Mouse (Mus musculus): Measurements from ENCODE around the gene St6galnac3. TPM values are rescaled to one million over a fixed set of nuclear protein-coding genes. Genes with fewer than 3 reads are reported as not detected.

Gene St6galnac3
- polyA plus RNA-seq, 1 experiment from 2014 or later = 55.0 TPM

DNA sequence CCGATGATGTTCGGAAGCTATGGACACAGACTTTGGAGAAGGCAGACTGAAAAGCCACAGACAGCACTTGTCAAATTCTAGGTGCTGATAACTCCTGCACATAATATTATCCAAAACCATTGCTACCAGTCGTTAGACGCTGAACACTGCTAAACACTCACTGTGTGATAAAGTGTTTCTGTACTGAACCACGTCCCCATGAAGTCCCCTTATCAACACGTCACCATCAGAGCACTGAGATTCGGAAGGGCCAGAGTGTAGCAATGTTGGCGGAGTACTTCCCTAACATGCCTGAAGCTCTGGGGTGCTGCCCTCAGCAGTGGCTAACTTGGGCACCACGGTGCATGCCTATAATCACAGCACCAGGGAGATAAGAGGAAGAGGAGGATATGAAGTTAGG lies 43.3 kb downstream of the St6galnac3 start:
- H3K4me3 ChIP-seq (ENCODE audit: low read depth, low read length) = no peak overlapping the region
- H3K4me1 ChIP-seq (ENCODE audit: control insufficient read depth, insufficient read depth, low read length) = no peaks in the 10 kb centered on the region
- ATAC-seq (replicated peaks; ENCODE audit: insufficient number of reproducible peaks, low FRiP score, low TSS enrichment, low read depth) (no peak), DNase-seq (ENCODE audit: low spot score) (no peak)
- no peaks in the 10 kb centered on the region for H3K9me3 ChIP-seq (replicated peaks; ENCODE audit: control insufficient read depth, low read length)
- no peaks in the 10 kb centered on the region for H3K27me3 ChIP-seq (ENCODE audit: control insufficient read depth, insufficient read depth, low read length)
- 92% methylated on average over 9 of the region's 9 CpGs for WGBS
- H3K9ac ChIP-seq (replicated peaks; ENCODE audit: low read length) = no peak overlapping the region
- H3K27ac ChIP-seq (replicated peaks; ENCODE audit: low read depth, low read length) = no peak overlapping the region
- H3K36me3 ChIP-seq (replicated peaks; ENCODE audit: control insufficient read depth, insufficient read depth, low read depth, low read length) = no peaks in the 10 kb centered on the region
- H3K4me2 ChIP-seq (ENCODE audit: low read depth, low read length) = no peak overlapping the region

DNA sequence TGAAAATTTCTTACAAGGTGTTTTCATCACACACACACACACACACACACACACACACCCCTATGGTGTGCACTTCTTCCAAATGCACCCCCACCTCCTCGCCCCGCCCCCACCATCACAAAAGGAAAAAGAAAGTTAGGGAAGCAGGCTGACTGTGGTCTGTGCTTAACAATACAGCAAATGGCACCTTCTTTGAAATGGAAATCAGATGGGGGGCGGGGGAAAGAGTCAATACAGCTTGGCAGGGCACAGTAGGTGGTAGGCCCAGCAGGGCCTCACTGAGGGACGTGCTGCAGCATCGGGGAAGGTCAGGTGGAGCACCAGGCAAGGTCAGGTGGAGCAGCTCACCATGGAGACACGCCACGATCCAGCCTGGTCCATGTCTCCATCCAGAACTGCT lies 49.1 kb downstream of the St6galnac3 start:
- Histone ChIP-seq H3K27ac (replicated peaks; ENCODE audit: low read depth, low read length) (no peak overlapping the region), H3K4me2 (ENCODE audit: low read depth, low read length) (no peak overlapping the region), H3K9ac (replicated peaks; ENCODE audit: low read length) (no peak overlapping the region), H3K36me3 (replicated peaks; ENCODE audit: control insufficient read depth, insufficient read depth, low read depth, low read length) (no peaks in the 10 kb centered on the region), H3K4me3 (ENCODE audit: low read depth, low read length) (no peak overlapping the region), H3K9me3 (replicated peaks; ENCODE audit: control insufficient read depth, low read length) (no peaks in the 10 kb centered on the region), H3K4me1 (ENCODE audit: control insufficient read depth, insufficient read depth, low read length) (no peaks in the 10 kb centered on the region), H3K27me3 (ENCODE audit: control insufficient read depth, insufficient read depth, low read length) (no peaks in the 10 kb centered on the region)
- ATAC-seq (replicated peaks; ENCODE audit: insufficient number of reproducible peaks, low FRiP score, low TSS enrichment, low read depth) (peak; percentile 58; the same call in 1 of the 2 replicates), DNase-seq (ENCODE audit: low spot score) (no peak)
- WGBS = 22% methylated on average over 7 of the region's 7 CpGs

DNA sequence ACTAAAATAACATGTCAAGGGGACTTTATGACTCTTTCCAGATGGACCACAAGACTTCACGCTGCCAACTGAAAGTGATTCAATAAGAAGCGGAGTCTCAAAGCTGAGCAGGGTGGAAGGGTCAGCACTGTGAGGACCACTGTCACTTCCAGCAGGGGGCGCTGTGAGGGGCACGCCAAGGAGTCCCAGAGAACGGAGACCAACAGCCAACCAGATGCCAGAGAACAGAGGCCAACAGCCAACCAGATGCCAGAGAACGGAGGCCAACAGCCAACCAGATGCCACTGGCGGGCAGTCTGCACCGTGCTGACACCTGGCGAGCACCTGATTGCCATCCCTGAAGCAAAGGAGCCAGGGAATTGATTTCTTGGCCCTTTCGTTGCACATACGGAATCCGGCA lies 49.9 kb downstream of the St6galnac3 start:
- WGBS = 39% methylated on average over 12 of the region's 12 CpGs
- Histone ChIP-seq H3K27ac (replicated peaks; ENCODE audit: low read depth, low read length) (no peak overlapping the region), H3K4me3 (ENCODE audit: low read depth, low read length) (no peak overlapping the region), H3K9ac (replicated peaks; ENCODE audit: low read length) (no peak overlapping the region), H3K4me1 (ENCODE audit: control insufficient read depth, insufficient read depth, low read length) (no peaks in the 10 kb centered on the region), H3K36me3 (replicated peaks; ENCODE audit: control insufficient read depth, insufficient read depth, low read depth, low read length) (no peaks in the 10 kb centered on the region), H3K9me3 (replicated peaks; ENCODE audit: control insufficient read depth, low read length) (no peaks in the 10 kb centered on the region), H3K4me2 (ENCODE audit: low read depth, low read length) (no peak overlapping the region), H3K27me3 (ENCODE audit: control insufficient read depth, insufficient read depth, low read length) (no peaks in the 10 kb centered on the region)
- DNase-seq (ENCODE audit: low spot score) = peak; percentile 63
- peak; percentile 62 for ATAC-seq (replicated peaks; ENCODE audit: insufficient number of reproducible peaks, low FRiP score, low TSS enrichment, low read depth)

DNA sequence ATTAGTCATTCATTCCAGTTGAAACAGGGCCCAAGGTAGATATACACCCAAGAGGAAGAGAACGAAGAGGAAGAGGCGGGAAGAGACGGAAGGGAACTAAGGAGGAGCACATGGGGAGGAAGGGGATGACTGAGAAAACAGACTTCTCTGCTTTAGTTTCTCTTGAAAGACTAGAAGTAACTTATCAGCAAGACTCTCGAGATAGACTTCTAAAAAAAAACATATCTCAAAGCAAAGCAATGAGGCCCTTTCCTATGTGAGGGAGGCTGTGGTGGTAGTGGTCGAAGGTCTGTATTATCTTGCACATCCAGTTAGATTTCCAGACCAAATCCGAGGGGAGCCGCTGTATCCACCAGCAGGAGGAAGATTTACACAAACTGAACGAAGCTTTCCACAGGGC lies 50.6 kb downstream of the St6galnac3 start:
- 82% methylated on average over 8 of the region's 8 CpGs for WGBS
- Histone ChIP-seq H3K9ac (replicated peaks; ENCODE audit: low read length) (no peak overlapping the region), H3K4me3 (ENCODE audit: low read depth, low read length) (no peak overlapping the region), H3K4me1 (ENCODE audit: control insufficient read depth, insufficient read depth, low read length) (no peaks in the 10 kb centered on the region), H3K4me2 (ENCODE audit: low read depth, low read length) (no peak overlapping the region), H3K27ac (replicated peaks; ENCODE audit: low read depth, low read length) (no peak overlapping the region), H3K36me3 (replicated peaks; ENCODE audit: control insufficient read depth, insufficient read depth, low read depth, low read length) (no peaks in the 10 kb centered on the region), H3K9me3 (replicated peaks; ENCODE audit: control insufficient read depth, low read length) (no peaks in the 10 kb centered on the region), H3K27me3 (ENCODE audit: control insufficient read depth, insufficient read depth, low read length) (no peaks in the 10 kb centered on the region)
- ATAC-seq (replicated peaks; ENCODE audit: insufficient number of reproducible peaks, low FRiP score, low TSS enrichment, low read depth) (no peak), DNase-seq (ENCODE audit: low spot score) (no peak)

DNA sequence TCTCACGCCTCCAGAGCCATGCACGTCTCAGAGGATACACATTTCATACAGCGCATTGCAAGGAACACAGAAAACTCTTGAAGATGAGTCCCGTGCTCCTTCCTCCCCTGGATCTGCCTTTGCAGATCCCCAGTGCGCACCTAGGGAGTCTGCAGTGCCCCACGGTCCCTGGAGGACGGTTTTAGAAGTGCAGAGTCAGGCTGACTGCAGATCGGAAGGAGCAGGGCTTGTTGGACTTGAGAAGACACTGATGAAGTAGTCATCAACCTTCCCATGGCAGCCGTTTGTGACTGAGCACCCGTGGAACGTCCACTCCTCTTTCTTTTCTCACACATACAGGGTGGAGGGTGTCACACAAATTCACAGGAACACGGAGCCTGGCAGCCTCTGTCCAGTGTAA lies 51.5 kb downstream of the St6galnac3 start:
- Histone ChIP-seq H3K9ac (replicated peaks; ENCODE audit: low read length) (no peak overlapping the region), H3K4me2 (ENCODE audit: low read depth, low read length) (no peak overlapping the region), H3K27ac (replicated peaks; ENCODE audit: low read depth, low read length) (no peak overlapping the region), H3K4me1 (ENCODE audit: control insufficient read depth, insufficient read depth, low read length) (no peaks in the 10 kb centered on the region), H3K27me3 (ENCODE audit: control insufficient read depth, insufficient read depth, low read length) (no peaks in the 10 kb centered on the region), H3K36me3 (replicated peaks; ENCODE audit: control insufficient read depth, insufficient read depth, low read depth, low read length) (no peaks in the 10 kb centered on the region), H3K9me3 (replicated peaks; ENCODE audit: control insufficient read depth, low read length) (no peaks in the 10 kb centered on the region), H3K4me3 (ENCODE audit: low read depth, low read length) (no peak overlapping the region)
- 84% methylated on average over 12 of the region's 12 CpGs for WGBS
- ATAC-seq (replicated peaks; ENCODE audit: insufficient number of reproducible peaks, low FRiP score, low TSS enrichment, low read depth) = no peak
- no peak for DNase-seq (ENCODE audit: low spot score)

DNA sequence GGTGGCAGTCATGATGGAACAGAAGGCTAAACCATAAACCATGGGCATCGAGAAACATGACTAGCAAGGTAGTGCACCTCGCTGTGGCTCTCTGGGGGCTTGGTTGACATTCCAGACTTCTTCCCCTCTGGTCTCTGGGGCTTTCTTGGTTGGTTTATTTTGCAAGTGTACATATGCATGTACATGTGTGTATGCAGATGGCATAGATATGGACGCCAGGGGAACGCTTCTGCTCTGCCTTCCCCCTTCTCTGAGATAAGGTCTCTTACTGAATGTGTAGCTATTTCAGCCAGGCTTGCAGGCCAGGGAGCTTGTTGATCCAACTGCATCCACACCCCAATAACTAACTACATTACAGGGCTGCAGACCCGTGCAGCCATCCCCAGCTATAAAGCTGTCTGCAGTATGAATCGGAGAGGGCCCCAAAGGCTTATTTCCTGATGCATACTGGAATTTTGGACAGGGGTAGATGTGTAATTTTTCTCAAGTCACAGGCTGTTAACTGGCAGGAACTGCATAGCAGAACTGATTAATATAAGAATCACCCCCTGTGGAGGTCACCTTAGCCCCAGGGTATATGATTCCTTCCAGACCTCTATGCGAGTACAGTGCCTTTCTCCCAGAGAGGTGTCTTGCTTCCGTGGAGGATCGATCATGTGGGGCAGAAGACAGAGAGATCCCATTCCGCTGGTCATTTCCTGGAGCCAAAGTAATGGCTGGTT lies 53.9 kb downstream of the St6galnac3 start:
- DNase-seq (ENCODE audit: low spot score) = no peak
- no peaks in the 10 kb centered on the region for H3K27me3 ChIP-seq (ENCODE audit: control insufficient read depth, insufficient read depth, low read length)
- 82% methylated on average over 10 of the region's 10 CpGs for WGBS
- no peak for ATAC-seq (replicated peaks; ENCODE audit: insufficient number of reproducible peaks, low FRiP score, low TSS enrichment, low read depth)
- H3K9ac ChIP-seq (replicated peaks; ENCODE audit: low read length) = no peak overlapping the region
- no peaks in the 10 kb centered on the region for H3K4me1 ChIP-seq (ENCODE audit: control insufficient read depth, insufficient read depth, low read length)
- H3K4me2 ChIP-seq (ENCODE audit: low read depth, low read length) = no peak overlapping the region
- no peak overlapping the region for H3K4me3 ChIP-seq (ENCODE audit: low read depth, low read length)
- H3K27ac ChIP-seq (replicated peaks; ENCODE audit: low read depth, low read length) = no peak overlapping the region
- H3K36me3 ChIP-seq (replicated peaks; ENCODE audit: control insufficient read depth, insufficient read depth, low read depth, low read length) = no peaks in the 10 kb centered on the region
- H3K9me3 ChIP-seq (replicated peaks; ENCODE audit: control insufficient read depth, low read length) = no peaks in the 10 kb centered on the region

DNA sequence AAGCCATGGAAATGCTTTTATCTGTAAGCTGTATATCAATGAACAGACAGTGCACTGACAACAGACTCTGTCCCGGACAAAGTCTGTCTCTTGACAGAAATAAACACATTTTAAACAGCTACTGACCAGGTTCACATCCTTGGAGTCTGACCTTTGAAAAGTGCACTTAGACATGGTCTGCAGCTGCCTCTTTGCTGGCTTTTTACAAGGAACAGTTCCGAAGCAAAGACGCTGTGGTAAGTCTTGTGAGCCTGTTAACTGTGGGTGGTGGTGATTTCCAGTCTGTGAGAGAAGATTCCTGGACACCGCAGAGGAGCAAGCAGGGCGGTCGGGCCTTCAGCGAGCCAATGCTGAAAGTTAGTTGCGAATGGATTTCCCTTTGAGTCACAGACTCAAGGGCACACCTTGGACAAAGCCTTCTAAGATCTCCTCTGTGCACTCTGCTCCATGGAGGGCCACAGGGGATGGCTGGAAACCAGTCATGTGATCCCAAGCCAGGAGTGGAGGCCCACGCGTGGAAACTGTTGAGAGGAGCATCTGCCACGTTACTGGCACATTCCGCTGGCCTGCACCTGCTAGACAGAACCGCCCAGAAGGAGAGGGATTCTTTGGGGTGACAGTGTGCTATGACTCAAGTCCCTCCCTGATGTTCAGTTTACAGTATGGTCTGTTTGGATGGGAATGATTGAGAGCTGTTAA lies 55.1 kb downstream of the St6galnac3 start:
- Histone ChIP-seq H3K27me3 (ENCODE audit: control insufficient read depth, insufficient read depth, low read length) (no peaks in the 10 kb centered on the region), H3K4me3 (ENCODE audit: low read depth, low read length) (no peak overlapping the region), H3K9ac (replicated peaks; ENCODE audit: low read length) (no peak overlapping the region), H3K4me1 (ENCODE audit: control insufficient read depth, insufficient read depth, low read length) (no peaks in the 10 kb centered on the region), H3K9me3 (replicated peaks; ENCODE audit: control insufficient read depth, low read length) (no peaks in the 10 kb centered on the region), H3K36me3 (replicated peaks; ENCODE audit: control insufficient read depth, insufficient read depth, low read depth, low read length) (no peaks in the 10 kb centered on the region), H3K27ac (replicated peaks; ENCODE audit: low read depth, low read length) (no peak overlapping the region), H3K4me2 (ENCODE audit: low read depth, low read length) (no peak overlapping the region)
- ATAC-seq (replicated peaks; ENCODE audit: insufficient number of reproducible peaks, low FRiP score, low TSS enrichment, low read depth) (no peak), DNase-seq (ENCODE audit: low spot score) (no peak)
- WGBS = 92% methylated on average over 13 of the region's 13 CpGs

DNA sequence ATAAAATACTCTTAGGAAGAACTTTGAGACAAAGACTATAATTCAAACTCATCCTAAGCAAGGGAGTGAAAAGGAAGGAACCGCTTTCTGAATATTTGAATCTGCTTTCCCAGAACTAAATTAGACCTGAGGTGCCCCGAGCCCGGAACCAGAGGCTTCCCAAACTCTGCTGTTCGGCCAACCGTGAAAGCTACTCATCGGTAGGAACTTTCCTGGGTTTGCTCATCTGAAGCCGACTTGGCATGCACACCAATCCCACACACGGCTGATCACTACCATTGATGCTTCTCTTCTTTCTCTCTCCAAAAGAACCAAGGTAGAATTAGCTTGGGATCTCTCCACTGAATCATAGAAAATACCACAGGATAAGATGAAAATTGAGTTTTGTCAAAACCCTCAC lies 55.6 kb downstream of the St6galnac3 start:
- Histone ChIP-seq H3K27ac (replicated peaks; ENCODE audit: low read depth, low read length) (no peak overlapping the region), H3K4me2 (ENCODE audit: low read depth, low read length) (no peak overlapping the region), H3K4me1 (ENCODE audit: control insufficient read depth, insufficient read depth, low read length) (no peaks in the 10 kb centered on the region), H3K36me3 (replicated peaks; ENCODE audit: control insufficient read depth, insufficient read depth, low read depth, low read length) (no peaks in the 10 kb centered on the region), H3K9ac (replicated peaks; ENCODE audit: low read length) (no peak overlapping the region), H3K4me3 (ENCODE audit: low read depth, low read length) (no peak overlapping the region), H3K9me3 (replicated peaks; ENCODE audit: control insufficient read depth, low read length) (no peaks in the 10 kb centered on the region), H3K27me3 (ENCODE audit: control insufficient read depth, insufficient read depth, low read length) (no peaks in the 10 kb centered on the region)
- WGBS = 73% methylated on average over 8 of the region's 8 CpGs
- DNase-seq (ENCODE audit: low spot score) = no peak
- ATAC-seq (replicated peaks; ENCODE audit: insufficient number of reproducible peaks, low FRiP score, low TSS enrichment, low read depth) = no peak

All from embryonic facial prominence, embryonic 11.5 days (tissue).